Mouse (Mus musculus) MEL (cell line): ENCODE results near the gene Lypd8.

Experiments
- CHD1 ChIP-seq: IDR thresholded peaks from 2 replicates; pipeline ENCODE4 v1.6.1; 2012; ENCODE audit warnings: low read depth, mild to moderate bottlenecking, inconsistent platforms, low read length, improper control_type of control experiment
- E2F4 ChIP-seq: IDR thresholded peaks from 2 replicates; pipeline ENCODE4 v1.6.1; 2011; ENCODE audit warnings: low read depth, low read length, improper control_type of control experiment, borderline replicate concordance
- EP300 ChIP-seq, 2 experiments: IDR thresholded peaks; 2 replicates each; pipeline ENCODE4 v1.6.1; 2011; ENCODE audit warnings: improper control_type of control experiment in 2 of 2, low read length in 2 of 2, low read depth in 1 of 2, mild to moderate bottlenecking in 1 of 2
- GABPA ChIP-seq: IDR thresholded peaks from 2 replicates; pipeline ENCODE4 v1.6.1; 2012; ENCODE audit warnings: low read depth, mild to moderate bottlenecking, inconsistent platforms, low read length, improper control_type of control experiment, moderate library complexity
- GATA1 ChIP-seq: IDR thresholded peaks from 2 replicates; pipeline ENCODE4 v1.6.1; 2011; ENCODE audit warnings: low read depth, low read length, improper control_type of control experiment
- POLR2A ChIP-seq, 2 experiments: IDR thresholded peaks; 2 replicates each; pipeline ENCODE4 v1.6.1; 2011 to 2012; ENCODE audit warnings: low read length in 2 of 2, mild to moderate bottlenecking in 2 of 2, control low read depth in 1 of 2, improper control_type of control experiment in 1 of 2, low read depth in 1 of 2, moderate library complexity in 1 of 2; ENCODE audit not compliant: control insufficient read depth in 1 of 2, insufficient read depth in 1 of 2, poor library complexity in 1 of 2
- RCOR1 ChIP-seq: IDR thresholded peaks from 2 replicates; pipeline ENCODE4 v1.6.1; 2012; ENCODE audit warnings: low read depth, mild to moderate bottlenecking, inconsistent platforms, low read length, improper control_type of control experiment
- TAL1 ChIP-seq: IDR thresholded peaks from 2 replicates; pipeline ENCODE4 v1.6.1; 2012; ENCODE audit warnings: mild to moderate bottlenecking, inconsistent platforms, low read length, moderate library complexity, mixed read lengths
- UBTF ChIP-seq: IDR thresholded peaks from 2 replicates; pipeline ENCODE4 v1.6.1; 2012; ENCODE audit warnings: low read depth, mild to moderate bottlenecking, inconsistent platforms, low read length, improper control_type of control experiment, moderate library complexity, borderline replicate concordance; ENCODE audit not compliant: insufficient read depth

GRCm38 (mm10) chr11:58329906-58330275 is 49.0 kb upstream of the Lypd8 start:
- TF ChIP-seq EP300 (IDR thresholded peaks at IDR 0.05; ENCODE audit: low read depth in 1 of 2, low read length in 2 of 2): no peak
- no peak for TF ChIP-seq TAL1
- no peak for TF ChIP-seq GABPA
- no peak for TF ChIP-seq CHD1
- no peak for TF ChIP-seq POLR2A (IDR thresholded peaks at IDR 0.05; ENCODE audit: control insufficient read depth in 1 of 2, insufficient read depth in 1 of 2, low read depth in 1 of 2, low read length in 2 of 2, poor library complexity in 1 of 2)
- no peak for TF ChIP-seq E2F4
- TF ChIP-seq UBTF: no peak
- no peak for TF ChIP-seq GATA1
- TF ChIP-seq RCOR1: no peak
